Mouse (Mus musculus) T-helper 2 cell (primary cell): ENCODE measurements around the gene Rgn.

Source experiments
- in situ Hi-C: fragments of 300-600 bp; cut with MboI, MseI; formaldehyde crosslinking; loops from one replicate; pipeline ENCODE4 v1.15.1; 2025; ENCODE audit warnings: high pct_unique_total_duplicates

Rgn gene

DNA sequence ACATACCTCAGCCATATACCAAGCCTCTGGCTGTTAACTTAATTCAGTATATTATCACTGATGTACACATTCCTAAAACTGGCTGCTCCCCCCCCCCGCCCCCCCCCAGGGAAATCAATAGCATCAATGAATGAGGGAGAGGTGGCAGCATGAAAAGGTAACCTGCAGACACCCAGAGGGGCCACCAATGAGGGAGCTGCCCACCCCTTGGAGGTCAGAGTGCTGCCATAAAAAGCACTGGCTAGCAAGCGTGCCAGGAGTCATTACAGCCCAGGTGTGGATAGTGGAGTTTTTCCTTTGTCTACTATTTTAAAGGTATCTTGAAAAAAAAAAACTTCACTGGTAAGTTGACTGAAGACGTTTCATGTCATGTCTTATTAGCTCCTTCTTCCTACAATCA is at the start of gene Rgn:
TSS of gene Rgn (plus strand) at position 256 of the 400 bp plus-strand sequence.
- in situ Hi-C loops = no loop called here

DNA sequence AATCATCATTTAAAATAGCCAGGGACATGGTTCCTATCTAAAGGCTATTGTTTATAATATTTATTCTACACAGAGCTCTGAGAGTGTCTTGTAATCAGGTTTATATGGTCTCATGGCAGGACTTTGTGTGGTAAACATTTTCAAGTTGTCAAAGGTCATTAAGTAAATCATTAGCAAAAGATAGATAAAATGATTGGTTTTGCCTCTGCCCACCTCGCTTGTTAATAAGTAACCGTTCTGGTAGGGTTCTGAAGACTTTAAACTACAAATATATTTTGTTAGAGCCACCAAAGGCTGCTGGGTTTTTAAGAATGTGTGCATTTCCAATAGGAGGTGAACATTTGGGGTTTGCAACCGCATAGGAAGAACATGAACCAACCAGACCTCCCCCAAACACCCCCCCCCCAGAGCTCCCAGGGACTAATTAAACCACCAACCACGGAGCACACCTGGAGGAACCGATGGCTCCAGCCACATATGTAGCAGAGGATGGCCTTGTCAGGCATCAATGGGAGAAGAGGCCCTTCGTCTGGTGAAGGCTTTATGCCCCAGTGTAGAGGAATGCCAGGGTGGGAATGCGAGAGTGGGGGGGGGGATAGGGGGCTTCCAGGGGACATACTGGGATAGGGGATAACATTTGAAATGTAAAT is 29.2 kb upstream of the Rgn start:
- in situ Hi-C loops = no loop called here

DNA sequence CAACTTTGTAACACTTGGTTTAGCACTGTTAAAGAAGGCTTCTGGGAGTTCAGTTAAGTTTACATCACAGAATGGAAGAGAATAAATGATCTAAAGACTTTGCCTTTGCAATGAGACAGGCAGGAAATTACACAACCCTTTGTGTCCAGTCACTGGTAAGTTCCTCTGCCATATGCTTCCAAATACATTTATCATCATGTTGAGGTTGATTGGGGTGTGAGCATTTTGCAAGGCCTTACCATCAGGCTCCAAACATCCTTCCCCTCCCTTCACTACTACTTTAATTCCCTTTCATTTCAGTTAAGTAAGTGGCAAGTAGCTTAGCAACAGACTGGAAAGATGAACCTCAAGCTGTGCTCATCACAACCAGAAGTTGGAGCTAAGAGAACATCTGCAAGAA is 28.0 kb upstream of the Rgn start:
- in situ Hi-C loops = no loop called here

DNA sequence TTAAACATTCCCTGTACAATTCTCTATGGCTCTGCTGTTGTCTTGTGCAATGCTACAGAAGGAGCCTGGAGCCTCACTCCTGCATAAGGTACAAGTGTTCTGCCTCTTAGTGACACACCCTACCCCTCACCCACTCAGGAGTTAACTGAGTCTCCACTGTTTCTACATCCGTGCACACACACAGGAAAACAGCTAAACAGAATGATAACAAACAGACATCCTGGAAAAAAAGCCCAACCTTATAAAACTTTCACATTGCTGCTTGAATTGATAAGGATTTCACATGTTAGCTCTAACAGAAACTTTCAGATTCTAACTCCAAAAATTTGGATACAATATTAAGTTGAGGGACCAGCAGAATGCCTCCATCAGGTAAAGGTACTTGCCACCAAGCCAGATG is 17.0 kb upstream of the Rgn start:
- in situ Hi-C loops = no loop called here

DNA sequence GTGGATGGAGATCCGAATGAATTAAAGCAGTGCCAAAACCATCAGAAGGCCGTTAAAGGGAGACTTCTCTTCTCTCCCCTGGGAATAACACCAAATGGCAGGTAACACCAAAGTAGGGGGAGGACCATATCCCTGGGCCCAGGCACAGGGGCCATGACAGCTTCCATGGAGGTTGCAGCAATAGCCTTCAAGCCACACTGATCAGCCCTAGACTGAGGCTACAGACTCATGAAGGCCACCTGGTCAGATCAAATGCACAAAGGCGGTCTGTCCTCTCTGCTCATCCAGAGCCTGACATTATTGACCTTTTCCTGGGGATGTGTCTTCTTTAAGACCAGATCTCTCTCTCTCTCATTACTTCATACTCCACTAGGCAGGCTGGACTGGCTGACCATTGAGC is 5.7 kb upstream of the Rgn start:
- in situ Hi-C loops = no loop called here

DNA sequence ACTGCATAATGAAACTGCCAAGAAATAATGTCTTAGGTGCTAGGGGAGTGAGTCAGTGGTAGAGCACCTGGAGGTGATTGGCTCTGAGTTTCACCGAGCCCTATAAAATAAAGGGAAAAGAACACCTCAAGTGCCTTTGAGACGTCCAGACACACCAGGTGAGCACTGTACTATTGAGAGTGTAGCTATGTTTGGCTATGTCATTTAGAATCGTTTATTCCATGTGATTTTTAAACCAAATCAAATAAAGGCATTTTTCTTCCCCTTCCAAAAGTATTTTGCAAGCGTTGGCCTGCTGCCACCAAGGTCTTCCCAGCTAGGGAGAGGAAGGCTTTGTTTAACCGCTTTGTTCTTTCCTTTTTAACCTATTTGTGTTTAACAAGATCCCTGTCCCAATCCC is 2.0 kb upstream of the Rgn start:
- in situ Hi-C loops = no loop called here

DNA sequence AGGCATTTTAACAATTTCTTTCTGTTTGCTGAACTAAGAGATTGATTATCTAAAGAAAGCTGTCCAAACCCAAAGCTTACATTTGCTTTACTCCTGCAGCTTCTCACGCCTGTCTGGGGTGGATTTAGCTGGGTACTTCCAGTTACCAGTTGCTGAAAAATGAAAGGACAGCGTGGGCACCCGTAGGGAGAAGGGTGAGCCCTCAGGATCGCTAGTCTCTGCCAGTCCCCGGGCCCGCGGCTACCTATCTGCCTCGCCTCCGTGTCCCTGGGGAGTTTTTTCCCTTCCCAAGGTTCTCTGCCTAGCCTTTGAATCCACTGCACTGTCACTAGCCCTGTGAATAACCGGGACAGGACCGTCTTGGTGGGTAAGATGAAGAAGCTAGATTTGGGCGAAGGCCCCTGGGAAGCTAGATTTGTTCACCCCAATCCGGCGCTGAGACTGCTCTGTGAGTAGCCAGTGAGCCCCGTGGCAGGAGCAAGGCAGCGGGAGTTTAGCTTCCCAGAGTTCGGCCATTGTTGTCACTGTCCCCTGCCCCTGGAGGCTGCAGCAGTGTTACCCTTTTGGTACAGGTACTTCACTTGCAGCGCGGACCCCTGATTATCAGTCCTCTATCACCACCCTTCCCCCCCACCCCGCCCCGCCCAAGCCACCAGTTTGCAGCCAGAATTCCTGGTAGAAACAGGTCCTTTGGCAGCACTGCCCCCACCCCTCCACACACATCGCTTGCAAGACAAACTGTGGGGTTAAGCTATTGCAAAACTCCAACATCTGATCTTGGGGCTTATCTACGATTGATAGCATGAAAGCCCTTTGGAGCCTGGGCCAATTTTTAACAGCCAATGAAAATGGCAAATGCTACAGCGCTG is 1.3 kb upstream of the Rgn start:
- in situ Hi-C loops = no loop called here

DNA sequence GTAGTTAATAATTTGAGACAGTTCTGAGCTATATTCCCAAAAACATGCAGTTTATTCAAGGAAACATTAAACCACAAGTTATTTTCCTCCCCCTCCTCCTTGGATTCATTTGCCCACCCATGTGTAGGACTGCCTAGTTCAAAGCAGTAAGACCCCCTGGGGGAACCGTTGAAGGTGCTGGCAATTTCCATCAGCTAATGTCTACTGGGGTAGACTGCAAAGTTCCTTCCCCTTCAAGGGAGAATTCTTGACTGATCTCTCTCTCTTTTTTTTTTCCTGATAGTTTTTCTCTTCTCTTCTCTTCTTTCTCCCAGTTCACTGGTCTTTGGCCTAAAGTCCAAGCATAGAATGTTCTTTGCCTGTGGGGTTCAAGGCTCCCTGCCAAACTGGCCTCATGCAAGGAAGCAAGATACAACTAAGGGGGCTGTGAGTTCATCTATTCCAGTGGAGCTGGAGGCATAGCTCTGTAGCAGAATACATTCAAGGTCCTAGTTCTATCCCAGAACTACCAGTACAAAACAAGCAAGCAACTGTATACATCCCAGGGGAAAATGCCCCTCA is 627 bp upstream of the Rgn start:
- in situ Hi-C loops = no loop called here

DNA sequence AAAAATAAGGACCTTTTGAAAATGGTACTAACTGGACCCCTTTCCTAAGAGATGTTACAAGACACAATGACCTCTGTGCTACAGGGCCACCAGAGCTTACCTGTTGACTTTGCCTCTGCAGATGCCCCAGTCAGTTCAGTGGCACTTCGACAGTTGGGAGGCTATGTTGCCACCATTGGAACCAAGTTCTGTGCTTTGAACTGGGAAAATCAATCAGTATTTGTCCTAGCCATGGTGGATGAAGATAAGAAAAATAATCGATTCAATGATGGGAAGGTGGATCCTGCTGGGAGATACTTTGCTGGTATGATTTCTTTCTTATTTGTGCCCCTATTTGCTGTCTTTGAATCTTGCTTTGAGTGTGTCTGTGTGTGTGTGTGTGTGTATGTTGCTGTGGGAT is 2.6 kb downstream of the Rgn start:
- in situ Hi-C loops = loop anchor here (25.0 kb wide), 1 partner anchor 540 kb away; no protein-coding TSS in a partner anchor

DNA sequence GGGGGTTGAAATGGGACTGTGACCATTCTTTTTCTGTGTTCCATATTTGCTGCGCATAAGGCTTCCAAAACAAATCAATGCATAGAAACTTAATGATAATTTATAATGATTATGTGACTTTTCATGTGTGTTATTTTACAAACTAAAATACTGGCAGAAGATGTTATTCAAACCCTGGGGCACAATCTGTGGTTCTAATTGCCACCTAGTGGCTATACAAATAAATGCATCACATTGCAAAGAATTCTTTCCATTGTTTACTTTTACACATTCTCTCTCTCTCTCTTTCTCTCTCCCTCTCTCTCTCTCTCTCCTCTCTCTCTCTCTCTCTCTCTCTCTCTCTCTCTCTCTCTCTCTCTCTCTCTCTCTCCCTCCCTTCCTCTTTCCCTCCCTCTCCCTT is 12.3 kb downstream of the Rgn start:
- in situ Hi-C loops = loop anchor here (25.0 kb wide), 1 partner anchor 550 kb away; no protein-coding TSS in a partner anchor

DNA sequence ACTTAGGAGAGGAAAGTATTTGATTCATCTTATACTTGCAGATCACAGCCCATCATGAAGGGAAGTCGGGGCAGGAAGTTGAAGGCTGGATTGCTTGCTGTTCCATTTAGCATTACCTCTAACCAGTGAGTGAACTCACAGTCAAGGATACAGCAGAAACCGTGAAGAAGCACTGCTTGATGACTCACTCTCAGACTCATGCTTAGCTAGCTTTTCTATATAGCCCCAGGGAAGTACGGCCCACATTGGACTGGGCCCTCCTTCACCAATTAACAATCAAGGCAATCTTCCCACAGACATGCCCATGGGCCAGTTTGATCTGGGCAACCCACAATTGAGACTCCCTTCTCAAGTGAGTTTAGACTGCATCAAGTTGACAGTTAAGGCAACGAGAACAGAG is 14.4 kb downstream of the Rgn start:
- in situ Hi-C loops = loop anchor here (25.0 kb wide), 1 partner anchor 552 kb away; no protein-coding TSS in a partner anchor

DNA sequence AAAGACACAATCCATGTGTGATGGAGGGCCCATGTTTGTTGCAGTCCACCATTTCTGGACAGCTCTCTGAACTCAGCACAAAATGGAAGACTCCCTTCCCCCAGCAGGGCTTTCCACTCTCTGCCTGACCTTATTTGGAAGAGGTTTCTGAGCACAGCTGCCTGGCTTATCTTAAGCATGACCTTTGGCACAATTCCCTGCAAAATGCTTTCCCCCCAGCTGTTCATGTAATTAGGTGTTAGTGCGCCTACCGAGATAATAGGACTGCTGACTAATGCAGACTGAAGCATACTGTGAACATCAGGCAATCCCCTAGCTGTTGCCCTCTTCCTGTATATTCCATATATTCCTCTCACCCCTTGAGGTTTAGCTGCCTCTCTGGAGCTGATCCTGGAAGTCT is 21.4 kb downstream of the Rgn start:
- in situ Hi-C loops = loop anchor here (5.0 to 25.0 kb wide), 2 partner anchors 41 to 559 kb away; no protein-coding TSS in a partner anchor

DNA sequence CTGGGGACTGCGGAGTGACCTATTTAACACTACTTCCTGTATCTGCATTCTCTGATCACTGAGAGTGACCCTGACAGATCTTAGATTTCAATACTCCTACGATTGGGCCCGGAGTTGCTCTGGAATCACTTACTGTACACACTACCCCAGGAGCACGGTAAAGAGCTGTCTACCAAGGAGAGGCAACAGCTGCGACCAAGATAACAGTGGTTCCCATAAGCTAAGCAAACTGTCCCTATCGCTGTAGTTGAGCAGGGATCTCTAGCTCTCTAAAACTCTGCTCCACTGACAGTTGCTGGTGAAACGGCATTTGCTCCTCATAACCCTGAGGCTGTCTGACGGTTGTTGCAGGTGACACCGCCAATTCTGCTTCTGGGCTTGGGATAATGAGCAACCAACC is 23.1 kb downstream of the Rgn start:
- in situ Hi-C loops = loop anchor here (5.0 to 25.0 kb wide), 2 partner anchors 40 to 560 kb away; no protein-coding TSS in a partner anchor

DNA sequence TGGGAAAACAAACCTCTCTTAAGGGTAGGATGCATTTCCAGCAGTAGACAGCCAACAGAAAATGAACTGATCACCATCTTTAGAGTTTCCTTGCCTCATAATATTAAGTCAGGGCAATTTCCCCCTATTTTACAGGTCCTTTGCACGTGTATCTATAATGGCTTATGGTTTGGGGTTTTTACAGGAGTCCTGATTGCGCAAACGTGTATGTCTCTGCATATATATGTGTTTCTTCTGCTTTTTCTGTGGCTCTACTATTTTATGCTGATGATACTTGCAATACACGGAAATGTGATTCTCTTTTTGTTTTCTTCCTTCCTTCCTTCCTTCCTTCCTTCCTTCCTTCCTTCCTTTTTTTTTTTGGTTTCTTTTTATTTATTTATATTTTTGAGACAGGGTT is 24.3 kb downstream of the Rgn start:
- in situ Hi-C loops = loop anchor here (5.0 to 25.0 kb wide), 2 partner anchors 38 to 562 kb away; no protein-coding TSS in a partner anchor

DNA sequence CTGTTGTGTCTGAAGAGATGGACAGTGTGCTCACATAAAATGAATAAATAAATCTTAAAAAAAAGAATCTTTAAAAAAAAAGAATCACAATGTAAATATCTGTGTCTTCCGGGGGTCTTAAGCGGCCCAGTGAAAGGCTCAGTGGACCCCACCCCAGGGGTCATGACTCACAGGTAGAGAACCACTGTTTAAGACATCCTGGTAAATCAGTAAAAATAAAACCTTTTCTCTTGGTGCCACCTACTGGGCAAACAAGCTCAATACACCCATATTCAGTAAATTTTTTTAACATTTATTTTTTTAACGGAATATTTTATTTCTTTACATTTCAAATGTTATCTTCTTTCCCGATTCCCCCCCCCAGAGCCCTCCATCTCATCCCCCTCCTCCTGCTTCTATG is 38.4 kb downstream of the Rgn start:
- in situ Hi-C loops = no loop called here

DNA sequence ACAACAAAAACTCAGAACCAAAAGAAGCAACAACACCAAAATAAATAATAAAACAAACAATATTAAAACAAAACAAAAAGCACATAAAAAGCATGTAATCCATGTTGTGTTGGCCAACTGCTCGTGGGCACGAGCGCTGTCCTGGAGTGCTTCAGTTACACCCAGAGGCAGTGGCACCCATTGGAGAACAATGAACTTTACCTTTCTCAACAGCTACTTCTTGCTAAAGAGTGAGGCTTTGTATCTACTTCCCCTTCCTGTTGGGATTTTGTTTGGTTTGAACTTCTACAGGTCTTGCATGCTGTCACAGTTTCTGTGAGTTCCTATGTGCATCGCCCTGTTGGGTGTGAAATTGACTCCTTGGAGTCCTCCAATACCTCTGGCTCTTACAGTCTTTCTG is 58.9 kb downstream of the Rgn start:
- in situ Hi-C loops = no loop called here
